Mouse (Mus musculus): ENCODE results near the gene Mta1. TPM values are rescaled to one million over a fixed set of nuclear protein-coding genes. Genes with fewer than 3 reads are reported as not detected.

The Mta1 gene
- polyA plus RNA-seq, 1 experiment from 2014 or later = 18.7 TPM

GRCm38 (mm10) chr12:113071827-113072226 lies 26.3 kb upstream of the Mta1 start:
- 73% methylated on average over 6 of the region's 6 CpGs for WGBS
- H3K4me3 ChIP-seq = no peak overlapping the region
- H3K4me2 ChIP-seq (replicated peaks) = no peak overlapping the region
- H3K4me1 ChIP-seq = peaks cover 22% of the 10 kb centered on the region
- peaks cover 50% of the 10 kb centered on the region for H3K36me3 ChIP-seq
- no peaks in the 10 kb centered on the region for H3K9me3 ChIP-seq
- H3K27ac ChIP-seq = no peak overlapping the region
- no peaks in the 10 kb centered on the region for H3K27me3 ChIP-seq
- no peak overlapping the region for H3K9ac ChIP-seq
- no peak for ATAC-seq (ENCODE audit: low FRiP score, low read depth)

GRCm38 (mm10) chr12:113073420-113074328 lies 24.4 kb upstream of the Mta1 start:
- Histone ChIP-seq H3K4me1 (peaks cover 22% of the 10 kb centered on the region), H3K4me2 (replicated peaks) (peak overlapping the region; percentile 98), H3K4me3 (peak overlapping the region; percentile 57), H3K27me3 (no peaks in the 10 kb centered on the region), H3K9ac (peak overlapping the region; percentile 75), H3K9me3 (no peaks in the 10 kb centered on the region), H3K36me3 (peaks cover 33% of the 10 kb centered on the region), H3K27ac (peak overlapping the region; percentile 82; the same call in 1 of the 2 replicates)
- WGBS = 11% methylated on average over 15 of the region's 15 CpGs
- peak; percentile 37; the same call in 1 of the 2 replicates for ATAC-seq (ENCODE audit: low FRiP score, low read depth)

GRCm38 (mm10) chr12:113074329-113075062 lies 23.6 kb upstream of the Mta1 start, which contains the start of gene Tex22:
Tex22 (plus strand) TSS chr12:113074502.
- Histone ChIP-seq H3K4me3 (peak within 1 kb of the TSS; percentile 57), H3K9me3 (no peaks in the 10 kb centered on the region), H3K36me3 (peaks cover 24% of the 10 kb centered on the region), H3K4me2 (replicated peaks) (peak within 1 kb of the TSS; percentile 98), H3K4me1 (peaks cover 22% of the 10 kb centered on the region), H3K27ac (peak within 1 kb of the TSS; percentile 82; the same call in 1 of the 2 replicates), H3K9ac (peak within 1 kb of the TSS; percentile 75), H3K27me3 (no peaks in the 10 kb centered on the region)
- 6% methylated on average over 32 of the region's 32 CpGs for WGBS
- ATAC-seq (ENCODE audit: low FRiP score, low read depth) = peak; percentile 91

GRCm38 (mm10) chr12:113075063-113075454 lies 23.0 kb upstream of the Mta1 start:
- Histone ChIP-seq H3K4me1 (peaks cover 22% of the 10 kb centered on the region), H3K9me3 (no peaks in the 10 kb centered on the region), H3K4me2 (replicated peaks) (peak overlapping the region; percentile 98), H3K27ac (peak overlapping the region; percentile 82; the same call in 1 of the 2 replicates), H3K4me3 (peak overlapping the region; percentile 57), H3K36me3 (peaks cover 19% of the 10 kb centered on the region), H3K9ac (peak overlapping the region; percentile 75), H3K27me3 (no peaks in the 10 kb centered on the region)
- WGBS = 3% methylated on average over 10 of the region's 10 CpGs
- ATAC-seq (ENCODE audit: low FRiP score, low read depth) = peak; percentile 68

GRCm38 (mm10) chr12:113075486-113075885 lies 22.6 kb upstream of the Mta1 start:
- Histone ChIP-seq H3K4me2 (replicated peaks) (peak overlapping the region; percentile 98), H3K4me3 (peak overlapping the region; percentile 57), H3K9ac (peak overlapping the region; percentile 75; the same call in 1 of the 2 replicates), H3K36me3 (peaks cover 15% of the 10 kb centered on the region), H3K4me1 (peaks cover 22% of the 10 kb centered on the region), H3K27me3 (no peaks in the 10 kb centered on the region), H3K27ac (no peak overlapping the region), H3K9me3 (no peaks in the 10 kb centered on the region)
- WGBS = 58% methylated on average over 6 of the region's 6 CpGs
- ATAC-seq (ENCODE audit: low FRiP score, low read depth) = no peak

GRCm38 (mm10) chr12:113087276-113087675 lies 10.8 kb upstream of the Mta1 start:
- Histone ChIP-seq H3K36me3 (no peaks in the 10 kb centered on the region), H3K4me2 (replicated peaks) (no peak overlapping the region), H3K27ac (no peak overlapping the region), H3K9ac (no peak overlapping the region), H3K27me3 (peaks cover 8% of the 10 kb centered on the region; the same call in 1 of the 2 replicates), H3K4me3 (no peak overlapping the region), H3K4me1 (no peaks in the 10 kb centered on the region), H3K9me3 (no peaks in the 10 kb centered on the region)
- ATAC-seq (ENCODE audit: low FRiP score, low read depth) = no peak
- WGBS = 56% methylated on average over 3 of the region's 3 CpGs

- 29% methylated on average over 4 of the region's 4 CpGs for WGBS
- Histone ChIP-seq H3K4me1 (no peaks in the 10 kb centered on the region), H3K4me2 (replicated peaks) (no peak overlapping the region), H3K4me3 (no peak overlapping the region), H3K9me3 (no peaks in the 10 kb centered on the region), H3K9ac (no peak overlapping the region), H3K36me3 (no peaks in the 10 kb centered on the region), H3K27me3 (peaks cover 8% of the 10 kb centered on the region; the same call in 1 of the 2 replicates), H3K27ac (no peak overlapping the region)
- ATAC-seq (ENCODE audit: low FRiP score, low read depth) = no peak
Observed at GRCm38 (mm10) chr12:113088026-113088425, 10.1 kb upstream of the Mta1 start.

GRCm38 (mm10) chr12:113089107-113089506 lies 9.0 kb upstream of the Mta1 start:
- no peak overlapping the region for H3K4me3 ChIP-seq
- 89% methylated on average over 6 of the region's 6 CpGs for WGBS
- H3K9me3 ChIP-seq = no peaks in the 10 kb centered on the region
- H3K4me1 ChIP-seq = no peaks in the 10 kb centered on the region
- H3K4me2 ChIP-seq (replicated peaks) = no peak overlapping the region
- no peak overlapping the region for H3K27ac ChIP-seq
- no peak overlapping the region for H3K9ac ChIP-seq
- peaks cover 8% of the 10 kb centered on the region; the same call in 1 of the 2 replicates for H3K27me3 ChIP-seq
- ATAC-seq (ENCODE audit: low FRiP score, low read depth) = no peak
- no peaks in the 10 kb centered on the region for H3K36me3 ChIP-seq

- Histone ChIP-seq H3K4me3 (no peak overlapping the region), H3K4me2 (replicated peaks) (no peak overlapping the region), H3K36me3 (no peaks in the 10 kb centered on the region), H3K9ac (no peak overlapping the region), H3K27me3 (peaks cover 8% of the 10 kb centered on the region; the same call in 1 of the 2 replicates), H3K4me1 (no peaks in the 10 kb centered on the region), H3K9me3 (no peaks in the 10 kb centered on the region), H3K27ac (no peak overlapping the region)
- WGBS = 85% methylated on average over 17 of the region's 17 CpGs
- ATAC-seq (ENCODE audit: low FRiP score, low read depth) = no peak
Observed at GRCm38 (mm10) chr12:113090053-113090452, 8.0 kb upstream of the Mta1 start.

GRCm38 (mm10) chr12:113097040-113097439 lies 1.0 kb upstream of the Mta1 start:
- Histone ChIP-seq H3K9ac (peak overlapping the region; percentile 100), H3K4me3 (peak overlapping the region; percentile 99)

GRCm38 (mm10) chr12:113098530-113099151 lies 563 bp downstream of the Mta1 start:
- Histone ChIP-seq H3K27me3 (no peaks in the 10 kb centered on the region), H3K36me3 (peaks cover 16% of the 10 kb centered on the region), H3K4me1 (peaks cover 45% of the 10 kb centered on the region), H3K9me3 (no peaks in the 10 kb centered on the region), H3K9ac (peak overlapping the region; percentile 100), H3K4me3 (peak overlapping the region; percentile 99), H3K4me2 (replicated peaks) (peak overlapping the region; percentile 96), H3K27ac (peak overlapping the region; percentile 79)
- no peak; the same call in 1 of the 2 replicates for ATAC-seq (ENCODE audit: low FRiP score, low read depth)
- under 1% methylated on average over 37 of the region's 60 CpGs for WGBS

More at GRCm38 (mm10) chr12:113097040-113097439, 1.0 kb upstream of the Mta1 start:
- ATAC-seq (ENCODE audit: low FRiP score, low read depth) = peak; percentile 4; the same call in 1 of the 2 replicates
- no peaks in the 10 kb centered on the region for H3K9me3 ChIP-seq
- peak overlapping the region; percentile 96 for H3K4me2 ChIP-seq (replicated peaks)
- no peaks in the 10 kb centered on the region for H3K27me3 ChIP-seq
- WGBS = 86% methylated on average over 5 of the region's 5 CpGs
- H3K4me1 ChIP-seq = peaks cover 37% of the 10 kb centered on the region
- H3K27ac ChIP-seq = no peak overlapping the region
- peaks cover 11% of the 10 kb centered on the region; the same call in 1 of the 2 replicates for H3K36me3 ChIP-seq

Data from limb, embryonic 13.5 days (tissue).